Mouse (Mus musculus) olfactory bulb, adult 2 months (tissue): ENCODE data around the gene Pdk2. TPM values are rescaled to one million over a fixed set of nuclear protein-coding genes. Genes with fewer than 3 reads are reported as not detected.

Source experiments
- H3K27ac ChIP-seq: fragments of 200-500 bp; 2 replicates; pipeline ENCODE4 v1.5.1; 2012; ENCODE audit warnings: low read depth, low read length; ENCODE audit not compliant: insufficient read depth
- H3K4me1 ChIP-seq: fragments of 200-500 bp; 2 replicates; pipeline ENCODE4 v1.6.1; 2012; ENCODE audit warnings: low read length; ENCODE audit not compliant: control insufficient read depth, insufficient read depth
- H3K4me3 ChIP-seq: fragments of 200-500 bp; 2 replicates; pipeline ENCODE4 v1.5.1; 2012; ENCODE audit warnings: mild to moderate bottlenecking, low read depth, low read length, moderate library complexity; ENCODE audit not compliant: insufficient read depth
- CTCF ChIP-seq: fragments of 200-500 bp; IDR thresholded peaks from 2 replicates; pipeline ENCODE4 v1.5.1; 2012; ENCODE audit warnings: low read depth, mild to moderate bottlenecking, low read length, moderate library complexity; ENCODE audit not compliant: insufficient read depth
- POLR2A ChIP-seq: fragments of 200-500 bp; IDR thresholded peaks from 2 replicates; pipeline ENCODE4 v1.6.1; 2012; ENCODE audit warnings: mild to moderate bottlenecking, low read depth, low read length, moderate library complexity; ENCODE audit not compliant: insufficient read depth
- WGBS: fragments of 180-500 bp; shearing (Covaris S2); methylation state at CpG from one replicate; pipeline ENCODE4 v1.1.7; 2018; 5-methylcytosine and 5-hydroxymethylcytosine counted together
- polyA plus RNA-seq: library from polyadenylated mRNA; stranded (reverse); fragments of >200 nt; gene quantifications from 2 replicates; pipeline ENCODE4 v1.2.4, GENCODE M21; 2012; ENCODE audit warnings: low replicate concordance; ENCODE audit not compliant: missing spikeins, insufficient read depth, insufficient read length

The Pdk2 gene
- polyA plus RNA-seq, 1 experiment, result not detected

DNA sequence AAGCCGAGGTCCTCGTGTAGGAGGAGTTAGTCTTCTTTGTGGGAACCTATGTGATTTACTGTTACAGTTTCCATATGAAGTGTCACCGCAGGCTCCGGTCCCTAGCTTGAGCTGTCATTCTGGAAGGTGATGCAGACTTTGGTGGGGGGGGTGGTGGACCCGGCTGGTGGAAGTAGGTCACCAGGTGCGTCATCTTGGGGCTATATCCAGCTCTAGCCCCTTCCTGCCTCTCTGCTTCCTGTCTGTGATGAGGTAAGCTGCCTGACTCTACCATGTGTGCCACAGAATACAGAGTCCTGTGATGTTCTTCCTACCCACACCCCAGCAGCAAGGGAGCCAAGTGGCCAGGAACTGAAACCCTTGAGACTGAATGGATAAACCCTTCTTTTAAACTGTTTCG is 41.7 kb upstream of the Pdk2 start:
- Histone ChIP-seq H3K4me1 (peaks cover 6% of the 10 kb centered on the region; the same call in 1 of the 2 replicates), H3K27ac (no peak overlapping the region), H3K4me3 (no peak overlapping the region)
- TF ChIP-seq POLR2A (no peak), CTCF (no peak)
- WGBS, result 91% methylated on average over 7 of the region's 7 CpGs

DNA sequence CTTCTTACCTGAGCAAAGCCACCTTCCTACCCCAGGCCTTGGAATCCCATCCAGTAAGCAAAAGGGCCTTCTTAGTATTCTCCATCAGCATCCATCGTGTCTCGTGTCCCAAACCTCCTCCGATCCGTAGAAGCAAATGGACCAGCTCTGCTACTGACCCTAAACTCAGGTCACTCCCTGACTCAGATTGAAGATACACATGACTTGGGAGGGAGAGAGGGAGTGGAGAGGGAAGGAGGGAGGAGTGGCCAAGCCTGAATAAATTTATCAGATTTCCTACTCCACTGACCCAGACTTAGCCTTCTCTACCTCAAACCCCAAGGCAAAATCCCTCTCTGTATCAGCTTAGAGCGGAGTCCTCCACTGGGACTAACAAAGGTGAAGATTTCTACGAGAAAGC is 39.6 kb upstream of the Pdk2 start:
- Histone ChIP-seq H3K4me1 (peaks cover 13% of the 10 kb centered on the region), H3K27ac (no peak overlapping the region), H3K4me3 (no peak overlapping the region)
- TF ChIP-seq CTCF (no peak), POLR2A (no peak)
- 92% methylated on average over 6 of the region's 6 CpGs for WGBS

DNA sequence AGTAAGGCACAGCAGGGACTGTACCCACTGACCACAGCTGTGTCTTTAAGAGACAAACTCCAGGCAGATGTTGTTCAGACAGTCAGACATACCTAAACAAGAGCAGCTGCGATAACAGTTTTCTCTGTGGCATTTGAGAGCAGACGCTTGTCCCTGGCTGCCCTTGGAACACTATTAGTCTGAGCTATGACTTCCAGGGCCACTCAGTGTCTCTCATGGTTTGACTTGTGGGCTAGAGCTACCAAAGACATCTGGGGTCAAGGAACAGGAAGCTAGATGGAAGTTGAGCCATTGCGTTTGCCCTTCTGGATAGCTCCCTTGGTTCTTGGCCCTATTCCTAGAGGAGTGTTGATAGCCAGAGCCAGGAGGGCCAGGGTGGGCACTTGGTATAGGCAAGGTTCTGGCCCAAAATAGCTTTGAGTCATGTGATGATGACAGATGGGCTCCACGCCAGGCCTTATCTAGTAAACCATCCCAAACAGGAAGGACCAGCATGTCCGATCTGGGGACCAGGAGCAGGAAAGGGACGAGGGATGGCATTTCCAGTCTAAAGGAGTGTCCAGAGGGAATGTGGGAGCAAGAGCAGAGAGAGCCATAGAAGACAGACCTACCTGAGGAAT is 38.2 kb upstream of the Pdk2 start:
- Histone ChIP-seq H3K27ac (no peak overlapping the region), H3K4me3 (no peak overlapping the region), H3K4me1 (peaks cover 19% of the 10 kb centered on the region)
- no peak for TF ChIP-seq POLR2A
- TF ChIP-seq CTCF, result no peak
- 93% methylated on average over 6 of the region's 6 CpGs for WGBS

DNA sequence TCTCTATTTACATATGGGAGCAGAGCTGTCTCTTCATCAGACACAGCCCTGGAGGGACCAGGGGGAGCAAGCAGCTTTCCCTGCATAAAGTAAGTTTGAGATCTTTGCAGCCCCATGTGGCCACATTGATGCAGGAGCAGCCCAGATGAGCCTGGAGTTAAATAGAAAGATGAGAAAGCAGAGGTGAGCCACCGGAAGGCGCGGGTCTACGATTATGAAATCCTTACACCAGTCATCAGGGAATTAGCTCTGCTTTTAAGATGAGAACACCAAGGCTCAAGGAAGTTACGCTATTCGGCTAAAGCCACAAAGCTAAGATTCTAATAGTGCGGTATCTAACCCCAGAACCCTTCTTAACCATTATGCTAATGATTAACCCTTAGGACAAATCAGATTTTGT is 36.8 kb upstream of the Pdk2 start:
- WGBS, result 77% methylated on average over 7 of the region's 7 CpGs
- peaks cover 20% of the 10 kb centered on the region for H3K4me1 ChIP-seq
- no peak for TF ChIP-seq CTCF
- no peak for TF ChIP-seq POLR2A
- H3K4me3 ChIP-seq, result no peak overlapping the region
- no peak overlapping the region for H3K27ac ChIP-seq

DNA sequence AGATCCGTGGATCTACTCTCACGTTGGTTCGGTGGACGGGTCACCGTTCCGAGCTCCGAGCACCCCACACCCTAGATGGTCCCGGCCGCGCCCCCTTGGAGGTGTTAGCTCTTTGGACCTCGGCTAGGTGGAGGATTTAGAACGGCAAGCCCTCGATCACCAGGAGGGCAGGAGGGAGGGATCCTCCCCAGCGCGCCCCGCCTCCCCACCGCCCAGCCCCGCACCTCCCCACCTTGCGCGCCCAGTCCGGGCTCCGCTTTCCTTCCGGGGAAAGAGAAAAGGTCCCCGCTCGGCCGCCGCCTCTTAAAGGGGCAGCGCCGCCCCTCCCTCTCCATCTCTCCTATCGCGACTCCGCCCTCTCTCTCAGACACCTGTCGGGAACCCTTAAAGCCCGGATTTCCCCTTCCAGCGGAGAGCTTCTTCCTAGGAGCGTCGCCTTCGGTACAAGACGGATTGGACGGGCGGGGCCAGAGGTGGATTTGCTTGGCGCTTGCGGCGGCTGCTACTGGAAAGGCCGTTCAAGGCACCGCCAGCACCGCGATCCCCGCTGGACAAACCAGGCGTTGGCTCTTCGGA is 35.5 kb upstream of the Pdk2 start, which contains the start of gene Itga3:
TSS of gene Itga3 (minus strand) at position 266 of the 576 bp plus-strand sequence.
- WGBS, result under 1% methylated on average over 50 of the region's 51 CpGs
- TF ChIP-seq CTCF, result no peak
- H3K27ac ChIP-seq, result no peak within 1 kb of the TSS

DNA sequence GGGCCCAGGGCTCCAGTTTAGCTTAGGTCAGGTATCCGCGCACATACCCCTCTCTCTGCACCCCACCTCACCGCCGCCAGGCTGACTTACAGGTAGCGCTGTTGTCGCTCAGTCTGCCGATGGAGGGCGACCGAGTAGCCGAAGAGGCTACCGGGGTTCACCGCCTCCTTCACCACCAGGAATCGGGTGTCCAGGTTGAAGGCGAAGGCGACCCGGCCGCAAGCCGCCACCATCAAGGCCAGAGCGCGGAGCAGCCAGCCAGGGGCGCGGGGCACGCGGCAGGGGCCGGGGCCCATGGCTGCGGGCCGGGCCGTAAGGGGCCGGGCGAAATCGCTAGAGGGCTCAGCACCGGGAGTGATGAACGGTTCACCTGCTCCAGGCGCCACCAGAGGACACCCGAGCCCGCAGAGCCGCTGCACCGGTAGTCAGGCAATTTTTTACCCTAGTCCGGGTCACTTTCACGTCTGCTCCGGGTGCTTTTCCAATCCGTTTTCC is 34.9 kb upstream of the Pdk2 start:
- no peak for TF ChIP-seq POLR2A
- Histone ChIP-seq H3K27ac (no peak overlapping the region), H3K4me1 (peaks cover 24% of the 10 kb centered on the region), H3K4me3 (peak overlapping the region; percentile 55)
- under 1% methylated on average over 42 of the region's 42 CpGs for WGBS

More for the DNA sequence above, 35.5 kb upstream of the Pdk2 start, which contains the start of gene Itga3:
- Histone ChIP-seq H3K4me1 (peaks cover 24% of the 10 kb centered on the region), H3K4me3 (peak within 1 kb of the TSS; percentile 55)

DNA sequence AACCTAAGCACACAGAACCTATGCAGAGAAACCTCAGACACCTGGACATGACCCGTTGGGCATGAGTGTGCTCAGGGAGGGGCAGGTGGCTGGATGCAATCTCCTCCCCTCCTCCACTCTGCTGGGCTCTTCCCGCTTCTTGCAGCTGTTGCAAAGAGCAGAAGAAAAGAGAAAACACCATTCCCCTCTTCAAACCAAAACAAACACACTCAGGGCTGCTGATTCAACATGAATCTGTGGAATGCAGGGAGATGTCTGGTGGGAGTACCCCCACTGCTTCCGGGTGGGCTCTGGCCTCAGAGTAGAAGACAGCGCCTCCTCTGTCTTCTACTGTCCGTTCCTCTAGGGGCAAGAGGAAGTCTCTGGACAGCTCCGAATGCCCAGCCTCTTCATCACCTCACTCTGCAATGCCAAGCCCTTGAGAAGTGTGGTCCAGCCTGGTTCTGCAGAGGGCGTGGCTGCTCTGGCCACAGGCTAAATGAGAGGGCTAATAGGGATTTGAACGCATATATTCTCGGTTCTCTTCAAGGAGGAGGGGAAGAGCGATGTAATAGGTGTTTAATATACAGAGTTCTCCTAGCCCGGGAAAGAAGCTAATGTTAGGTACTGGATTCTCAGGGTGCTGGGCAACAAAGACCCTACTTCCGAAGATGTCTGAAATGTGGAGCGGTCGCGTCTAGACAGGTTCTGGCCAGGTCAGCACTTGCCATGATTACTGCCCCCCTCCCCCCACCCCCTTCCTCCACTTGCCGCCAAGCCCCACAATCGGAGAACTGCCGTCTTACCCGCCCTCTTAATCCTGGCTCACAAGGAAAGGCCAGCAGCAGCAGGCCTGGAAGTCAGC is 34.3 kb upstream of the Pdk2 start:
- 20% methylated on average over 19 of the region's 19 CpGs for WGBS
- Histone ChIP-seq H3K4me3 (peak overlapping the region; percentile 55), H3K27ac (no peak overlapping the region), H3K4me1 (peaks cover 24% of the 10 kb centered on the region)
- TF ChIP-seq CTCF (no peak), POLR2A (no peak)

DNA sequence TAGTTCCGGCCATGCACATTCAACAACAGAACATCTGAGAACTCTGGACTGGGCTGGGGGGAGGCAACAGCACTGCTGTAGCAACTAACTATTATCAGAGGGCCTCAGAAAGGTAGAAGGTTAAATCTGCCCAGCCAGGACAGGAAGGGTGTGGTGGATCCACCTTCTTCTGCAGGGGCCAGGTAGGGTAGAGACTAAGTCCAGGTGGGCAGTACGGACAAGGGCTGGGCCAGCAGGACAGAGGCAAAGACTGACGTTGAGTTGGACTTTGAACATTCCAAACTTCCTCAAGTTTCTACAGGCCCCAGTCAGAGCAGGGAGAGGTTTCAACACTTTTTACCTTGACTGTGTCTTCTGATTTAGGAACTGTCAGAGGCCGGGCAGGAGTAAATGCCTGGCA is 33.5 kb upstream of the Pdk2 start:
- 88% methylated on average over 4 of the region's 4 CpGs for WGBS
- TF ChIP-seq POLR2A (no peak), CTCF (no peak)
- Histone ChIP-seq H3K27ac (no peak overlapping the region), H3K4me3 (no peak overlapping the region), H3K4me1 (peaks cover 24% of the 10 kb centered on the region)

DNA sequence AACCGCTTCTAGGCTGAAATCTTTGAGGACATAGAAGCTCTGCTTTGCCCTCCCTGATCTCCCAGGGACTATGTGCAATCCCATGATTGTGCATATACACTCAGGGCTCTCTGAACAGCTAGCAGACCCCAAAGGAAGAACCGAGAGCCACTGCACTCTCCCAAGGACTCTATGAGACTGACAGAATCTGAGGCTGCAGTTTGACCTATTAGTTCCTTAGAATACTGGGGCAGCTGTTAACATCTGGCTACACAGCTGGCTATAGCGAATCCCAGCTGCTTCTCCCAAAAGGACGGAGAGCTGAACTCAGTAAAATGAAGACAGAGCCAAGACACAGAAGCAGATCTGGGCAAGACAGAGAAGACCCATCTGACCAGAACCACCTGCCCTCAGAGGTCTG is 32.7 kb upstream of the Pdk2 start:
- TF ChIP-seq CTCF (no peak), POLR2A (no peak)
- peaks cover 24% of the 10 kb centered on the region for H3K4me1 ChIP-seq
- no peak overlapping the region for H3K4me3 ChIP-seq
- WGBS, result 88% methylated on average over 4 of the region's 4 CpGs
- no peak overlapping the region for H3K27ac ChIP-seq
